Mouse (Mus musculus): ENCODE measurements around the gene Trak1.

Gene Trak1

GRCm38 (mm10) chr9:121346635-121347034 lies 49.3 kb downstream of the Trak1 start:
- DNase-seq (ENCODE audit: low spot score in 2 of 2): no peak

DNA sequence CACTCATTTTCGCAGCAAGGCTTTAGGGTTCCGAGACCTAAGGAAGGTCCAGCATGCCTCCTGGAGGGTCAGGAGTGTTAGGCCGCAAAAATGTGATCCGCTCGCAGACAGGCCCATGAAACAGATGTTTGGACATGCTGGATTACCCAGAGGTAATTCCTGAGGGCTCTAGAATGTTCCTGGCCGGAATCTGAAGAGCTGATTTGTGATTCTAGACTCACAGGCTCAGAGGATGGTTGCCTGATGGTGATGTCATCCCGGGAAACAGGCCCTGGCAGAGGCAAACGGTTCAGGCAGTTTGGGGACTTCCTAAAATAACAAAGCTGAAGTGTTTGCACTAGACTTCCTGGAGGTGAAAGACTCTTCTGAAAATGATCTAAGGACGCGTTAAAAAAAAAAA lies 50.7 kb downstream of the Trak1 start:
- DNase-seq (ENCODE audit: low spot score in 2 of 2): peak in 1 of 2 experiments; percentile 70

DNA sequence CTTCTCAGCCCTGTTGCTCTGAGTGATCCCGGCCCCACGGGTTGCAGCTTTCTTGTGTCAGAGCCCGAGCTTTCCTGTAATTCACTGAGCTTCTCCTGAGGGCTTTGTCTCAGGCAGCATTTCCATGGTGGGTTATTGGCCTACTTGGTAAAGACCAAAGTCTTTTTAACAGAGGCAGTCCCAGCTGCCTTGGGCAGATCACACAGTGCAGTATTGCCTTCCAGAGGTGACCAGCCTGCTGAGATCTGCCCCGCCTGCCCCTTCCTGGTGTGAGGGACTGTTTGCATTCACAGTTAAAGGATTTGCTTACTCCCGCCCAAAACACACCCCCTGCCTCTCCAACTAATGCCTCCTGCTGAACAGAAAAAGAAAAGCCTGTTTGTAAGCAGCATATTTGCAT lies 51.2 kb downstream of the Trak1 start:
- no peak for DNase-seq (ENCODE audit: low spot score in 2 of 2)

DNA sequence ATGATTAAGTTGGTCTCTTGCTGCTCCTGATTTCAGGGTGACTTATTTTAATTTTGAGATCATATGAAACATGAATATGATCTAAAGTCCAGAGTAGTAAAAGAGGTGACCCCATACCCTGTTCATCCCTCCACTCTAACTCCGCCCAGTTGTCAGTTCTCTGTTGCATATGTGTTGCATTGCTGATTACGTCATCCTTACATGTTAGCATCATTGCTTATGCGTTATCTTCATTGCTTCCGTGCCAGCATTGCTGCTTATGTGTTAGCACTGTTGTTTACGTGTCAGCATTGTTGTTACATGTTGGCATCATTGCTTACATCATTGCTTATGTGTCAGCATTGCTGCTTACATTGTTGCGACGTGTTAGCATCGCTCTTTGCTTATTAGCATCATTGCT lies 51.8 kb downstream of the Trak1 start:
- DNase-seq (ENCODE audit: low spot score in 2 of 2): no peak

DNA sequence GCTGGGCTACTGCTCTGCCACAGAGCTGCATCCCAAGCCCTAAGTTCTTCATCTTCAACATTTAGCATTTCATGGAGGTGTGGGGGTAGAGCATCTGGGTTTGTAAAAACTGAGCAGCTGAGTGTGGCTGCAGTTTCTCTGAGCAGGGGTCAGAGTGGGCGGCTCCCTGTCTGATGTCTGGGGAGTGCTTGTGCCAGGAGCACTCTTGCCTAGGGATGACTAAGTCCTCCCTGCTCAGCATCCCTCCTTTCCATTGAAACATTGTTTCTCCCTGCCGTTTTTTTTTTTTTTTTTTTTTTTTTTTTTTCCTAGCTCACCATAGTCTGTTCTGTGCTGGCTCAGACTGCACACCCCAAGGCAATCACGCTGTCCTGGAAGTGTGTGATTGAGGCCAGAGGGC lies 53.3 kb downstream of the Trak1 start:
- no peak for DNase-seq (ENCODE audit: low spot score in 2 of 2)

- no peak for DNase-seq (ENCODE audit: low spot score in 2 of 2)
Measured at GRCm38 (mm10) chr9:121351388-121352078, 54.2 kb downstream of the Trak1 start.

GRCm38 (mm10) chr9:121352131-121352606 lies 54.9 kb downstream of the Trak1 start:
- no peak for DNase-seq (ENCODE audit: low spot score in 2 of 2)

DNA sequence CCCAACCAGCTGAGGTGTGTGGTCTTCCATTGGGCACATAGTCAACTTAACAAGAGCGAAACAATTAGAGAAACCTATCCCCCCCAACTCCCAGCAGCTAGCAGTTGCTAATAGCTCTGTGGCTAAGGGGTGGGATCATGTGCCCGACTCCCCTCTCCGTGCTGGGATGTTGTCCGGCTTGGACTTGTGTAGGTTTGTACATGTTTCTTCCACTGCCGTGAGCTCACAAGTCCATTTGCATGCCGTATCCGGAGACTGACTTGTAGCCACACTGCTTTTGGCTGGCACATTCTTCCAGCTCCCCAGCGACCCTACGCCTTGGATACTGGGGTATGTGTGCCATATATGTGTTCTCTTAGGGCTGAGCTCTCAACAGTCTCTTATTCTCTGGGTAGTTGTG lies 55.4 kb downstream of the Trak1 start:
- no peak for DNase-seq (ENCODE audit: low spot score in 2 of 2)

DNA sequence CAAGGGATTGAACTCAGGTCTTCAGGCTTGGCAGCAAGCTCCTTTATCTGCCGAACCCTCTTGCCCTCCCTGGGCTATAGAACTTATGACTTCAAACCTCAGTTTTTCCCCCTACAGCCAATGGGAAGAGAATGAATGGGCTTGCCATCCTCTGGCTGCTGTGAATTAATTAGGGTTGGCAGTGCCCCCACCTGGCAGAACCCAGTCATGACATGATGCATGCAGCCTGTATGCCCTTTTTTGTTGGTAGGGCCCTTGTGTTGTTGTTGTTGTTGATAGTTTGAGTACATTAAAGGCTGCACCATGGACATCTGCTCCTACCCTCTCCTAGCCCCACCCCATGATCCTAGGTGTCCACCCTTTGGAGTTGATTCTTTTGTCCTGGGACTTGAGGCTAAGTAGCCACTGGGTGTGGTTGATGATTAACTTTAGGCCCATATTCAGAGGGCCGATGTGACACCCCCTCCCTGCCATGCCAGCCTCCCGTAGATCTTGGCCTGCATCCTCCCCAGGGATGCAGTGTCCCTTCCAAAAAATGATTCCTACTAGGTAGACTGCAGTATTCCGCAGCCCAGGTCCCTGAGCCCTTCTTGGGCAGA lies 57.6 kb downstream of the Trak1 start:
- DNase-seq (ENCODE audit: low spot score in 2 of 2): no peak

- DNase-seq (ENCODE audit: low spot score in 2 of 2): no peak
Measured at GRCm38 (mm10) chr9:121355431-121356141, 58.3 kb downstream of the Trak1 start.

DNA sequence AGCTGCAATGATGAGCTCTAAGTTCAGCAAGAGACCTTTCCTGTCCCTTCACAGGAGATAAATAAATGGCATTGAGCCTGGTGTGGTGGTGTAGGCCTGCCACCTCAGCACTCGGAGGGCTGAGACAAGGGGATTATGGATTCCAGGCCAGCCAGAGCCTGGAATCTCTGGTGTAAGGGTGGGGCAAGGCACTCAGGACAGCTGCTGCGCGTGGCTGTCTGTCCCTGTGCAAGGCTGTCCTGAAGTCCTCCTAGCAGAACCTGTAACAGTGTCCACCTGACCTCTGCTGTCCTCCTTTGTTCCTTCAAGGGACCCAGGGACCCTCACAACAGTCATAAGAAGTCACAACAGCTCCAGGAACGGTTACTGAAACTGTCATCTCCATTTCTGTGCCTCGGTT lies 59.8 kb downstream of the Trak1 start:
- DNase-seq (ENCODE audit: low spot score in 2 of 2): no peak

- DNase-seq (ENCODE audit: low spot score in 2 of 2): no peak
Measured at GRCm38 (mm10) chr9:121357582-121358275, 60.4 kb downstream of the Trak1 start.

DNA sequence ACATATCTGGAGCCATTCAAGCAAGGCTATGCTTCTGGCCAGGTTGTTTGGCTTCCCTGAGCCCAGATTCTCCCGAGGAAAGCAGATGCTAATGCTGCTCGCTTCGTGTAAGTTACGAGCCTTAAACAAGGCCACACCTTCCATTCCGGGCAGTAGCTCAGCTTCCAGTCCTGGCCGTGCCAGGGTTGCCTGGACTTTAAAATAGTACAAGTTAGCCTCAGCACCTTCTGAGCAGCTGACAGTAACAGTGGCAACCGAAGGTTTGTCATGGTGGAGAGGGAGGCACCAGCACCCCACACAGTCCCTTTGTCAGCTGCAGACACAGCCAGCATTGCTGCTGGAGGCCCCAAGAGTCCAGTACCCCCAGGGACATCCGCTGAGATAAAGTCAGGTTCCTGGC lies 61.1 kb downstream of the Trak1 start:
- DNase-seq (ENCODE audit: low spot score in 2 of 2): no peak

DNA sequence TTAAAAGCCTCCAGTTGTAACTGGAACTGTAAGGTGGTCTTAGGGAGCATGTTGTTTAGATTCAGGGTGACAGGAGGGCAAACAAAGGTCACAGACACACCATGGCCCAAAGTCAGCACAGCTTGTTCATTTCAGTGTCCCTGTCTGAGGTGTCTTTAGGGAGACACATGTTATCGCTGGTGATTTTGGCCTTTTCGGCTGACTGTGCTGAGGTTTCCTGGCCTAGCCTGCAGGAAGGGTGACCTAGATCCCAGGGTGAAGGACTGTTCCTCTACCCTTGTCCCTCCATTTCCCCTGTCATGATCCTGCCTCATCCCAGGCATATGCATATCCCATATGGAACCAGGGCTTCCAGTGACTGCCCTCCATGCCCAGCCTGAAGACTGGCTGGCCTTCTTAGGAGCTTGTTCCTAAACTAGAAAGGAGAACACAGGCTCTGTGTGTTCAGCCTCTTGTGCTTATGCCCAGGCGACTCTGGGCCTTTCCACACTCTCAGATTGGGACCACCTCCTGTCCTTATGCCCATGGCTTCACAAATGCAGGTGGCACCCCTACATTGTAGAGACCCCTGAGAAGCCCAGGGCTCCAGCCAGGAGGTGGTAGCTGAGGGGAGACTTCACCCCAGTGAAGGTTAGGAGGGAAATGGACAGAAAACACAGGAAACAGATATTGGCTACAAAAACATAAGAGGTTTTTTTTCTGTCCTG lies 62.1 kb downstream of the Trak1 start:
- DNase-seq (ENCODE audit: low spot score in 2 of 2): no peak

GRCm38 (mm10) chr9:121360327-121360954 lies 63.1 kb downstream of the Trak1 start:
- DNase-seq (ENCODE audit: low spot score in 2 of 2): no peak

- no peak for DNase-seq (ENCODE audit: low spot score in 2 of 2)
Measured at GRCm38 (mm10) chr9:121361010-121361409, 63.7 kb downstream of the Trak1 start.

DNA sequence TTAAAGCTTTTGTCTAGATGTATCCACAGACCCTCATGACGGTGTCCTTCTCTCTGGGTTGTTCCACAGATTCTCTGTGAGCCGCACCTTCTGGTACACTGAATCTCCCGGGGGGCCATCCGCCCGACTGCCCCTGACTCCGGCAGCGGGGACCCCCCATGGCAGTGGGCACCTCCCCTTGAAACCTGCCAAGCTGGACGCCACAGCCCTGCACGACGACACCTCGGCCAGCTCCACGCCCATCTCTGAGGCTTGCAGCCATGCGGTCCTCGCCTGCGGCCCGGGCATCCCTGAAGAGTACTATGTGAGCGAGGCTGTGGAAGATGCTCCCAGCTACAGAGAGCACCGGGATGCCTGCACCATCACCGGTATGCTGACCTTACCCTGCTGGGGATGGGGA lies 66.6 kb downstream of the Trak1 start:
- no peak for DNase-seq (ENCODE audit: low spot score in 2 of 2)

DNA sequence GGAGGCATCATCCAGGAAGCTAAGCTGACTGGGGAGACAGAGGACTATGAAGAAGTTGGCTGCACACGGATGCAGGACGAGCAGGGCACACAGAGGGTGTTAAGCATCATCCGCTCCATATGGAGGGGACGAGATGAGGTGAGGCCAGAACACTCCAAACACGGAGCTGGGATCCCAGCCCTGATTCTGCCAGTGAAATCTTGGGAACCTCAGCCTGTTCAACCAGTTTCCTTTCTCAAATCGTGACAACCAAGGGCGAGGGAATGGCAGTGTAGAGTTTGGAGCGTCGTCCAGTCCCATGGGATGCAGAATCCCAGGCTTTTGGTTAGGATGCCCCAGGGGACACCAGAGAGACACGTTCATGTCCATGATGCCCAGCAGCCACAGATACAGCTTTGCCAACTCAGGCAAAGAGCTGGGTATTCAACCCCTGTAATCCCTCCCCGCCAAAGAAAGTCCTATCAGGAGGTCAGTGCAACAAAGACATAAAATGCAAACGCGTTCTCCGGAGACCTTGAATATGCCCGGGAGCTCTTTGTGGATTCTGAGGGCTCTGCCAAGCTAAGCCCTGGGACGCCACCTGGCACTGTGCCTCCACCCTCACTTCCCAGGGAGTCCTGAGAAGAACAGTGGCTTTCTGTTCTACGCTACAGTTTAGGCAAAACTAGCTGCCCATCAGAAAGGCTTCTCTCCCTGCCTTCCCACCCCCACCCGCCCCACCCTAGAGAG lies 69.0 kb downstream of the Trak1 start:
- no peak for DNase-seq (ENCODE audit: low spot score in 2 of 2)

GRCm38 (mm10) chr9:121366864-121367245 lies 69.6 kb downstream of the Trak1 start:
- no peak for DNase-seq (ENCODE audit: low spot score in 2 of 2)

DNA sequence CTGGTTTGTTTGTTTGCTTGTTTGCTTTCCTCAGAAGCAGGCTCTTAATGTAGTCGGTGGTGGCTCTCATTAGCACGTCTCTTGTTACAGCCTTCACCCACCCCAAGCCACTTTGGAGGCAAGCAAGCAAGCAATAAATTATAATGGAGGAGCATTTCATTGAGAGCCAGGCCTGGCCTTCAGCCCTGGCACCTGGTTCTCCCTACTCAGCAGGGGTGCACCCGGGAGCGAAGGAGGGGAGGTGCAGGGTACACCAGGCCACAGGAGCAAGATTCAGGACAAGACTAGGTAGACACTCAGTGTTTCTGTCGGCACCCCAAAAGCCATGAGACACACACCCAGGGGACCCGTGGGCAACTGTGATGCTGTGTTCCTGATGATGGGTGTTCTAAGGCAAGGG lies 72.3 kb downstream of the Trak1 start:
- no peak for DNase-seq (ENCODE audit: low spot score in 2 of 2)

All from urinary bladder, adult 18-20 months (tissue).